Mouse (Mus musculus): ENCODE results near the gene Gtf3c4. TPM values are rescaled to one million over a fixed set of nuclear protein-coding genes. Genes with fewer than 3 reads are reported as not detected.

Gene Gtf3c4
- polyA plus RNA-seq, 1 experiment from 2014 or later = 6.1 TPM

GRCm38 (mm10) chr2:28792931-28793610 is 47.1 kb downstream of the Gtf3c4 start:
- 19% methylated on average over 5 of the region's 6 CpGs for WGBS
- no peak overlapping the region; the same call in 1 of the 2 replicates for H3K9ac ChIP-seq (ENCODE audit: low read length)
- H3K4me2 ChIP-seq (ENCODE audit: low read depth, low read length) = peak overlapping the region; percentile 52
- H3K27ac ChIP-seq (ENCODE audit: low read length) = peak overlapping the region; percentile 29; the same call in 1 of the 2 replicates
- H3K27me3 ChIP-seq (ENCODE audit: control insufficient read depth, insufficient read depth, low read length) = no peaks in the 10 kb centered on the region
- H3K4me1 ChIP-seq (ENCODE audit: control insufficient read depth, insufficient read depth, low read length) = peaks cover 4% of the 10 kb centered on the region; the same call in 1 of the 2 replicates
- no peaks in the 10 kb centered on the region for H3K36me3 ChIP-seq (ENCODE audit: control insufficient read depth, insufficient read depth)
- peak overlapping the region; percentile 15; the same call in 1 of the 2 replicates for H3K4me3 ChIP-seq (ENCODE audit: low read length)
- peak; percentile 80 for ATAC-seq (replicated peaks; ENCODE audit: extremely low read depth, insufficient read depth, low FRiP score)
- no peaks in the 10 kb centered on the region for H3K9me3 ChIP-seq (replicated peaks; ENCODE audit: control insufficient read depth, low read length)

GRCm38 (mm10) chr2:28787067-28787619 is 53.0 kb downstream of the Gtf3c4 start:
- H3K4me1 ChIP-seq (ENCODE audit: control insufficient read depth, insufficient read depth, low read length) = no peaks in the 10 kb centered on the region
- no peaks in the 10 kb centered on the region for H3K27me3 ChIP-seq (ENCODE audit: control insufficient read depth, insufficient read depth, low read length)
- H3K9me3 ChIP-seq (replicated peaks; ENCODE audit: control insufficient read depth, low read length) = no peaks in the 10 kb centered on the region
- H3K27ac ChIP-seq (ENCODE audit: low read length) = no peak overlapping the region
- no peaks in the 10 kb centered on the region for H3K36me3 ChIP-seq (ENCODE audit: control insufficient read depth, insufficient read depth)
- no peak overlapping the region for H3K4me3 ChIP-seq (ENCODE audit: low read length)
- 69% methylated on average over 6 of the region's 6 CpGs for WGBS
- ATAC-seq (replicated peaks; ENCODE audit: extremely low read depth, insufficient read depth, low FRiP score) = no peak
- H3K9ac ChIP-seq (ENCODE audit: low read length) = no peak overlapping the region
- no peak overlapping the region for H3K4me2 ChIP-seq (ENCODE audit: low read depth, low read length)

- 76% methylated on average over 16 of the region's 16 CpGs for WGBS
- Histone ChIP-seq H3K9me3 (replicated peaks; ENCODE audit: control insufficient read depth, low read length) (no peaks in the 10 kb centered on the region), H3K9ac (ENCODE audit: low read length) (no peak overlapping the region), H3K4me1 (ENCODE audit: control insufficient read depth, insufficient read depth, low read length) (no peaks in the 10 kb centered on the region), H3K27me3 (ENCODE audit: control insufficient read depth, insufficient read depth, low read length) (no peaks in the 10 kb centered on the region), H3K4me3 (ENCODE audit: low read length) (no peak overlapping the region), H3K36me3 (ENCODE audit: control insufficient read depth, insufficient read depth) (no peaks in the 10 kb centered on the region), H3K4me2 (ENCODE audit: low read depth, low read length) (no peak overlapping the region), H3K27ac (ENCODE audit: low read length) (no peak overlapping the region)
- no peak for ATAC-seq (replicated peaks; ENCODE audit: extremely low read depth, insufficient read depth, low FRiP score)
These were observed 53.6 kb downstream of the Gtf3c4 start for GRCm38 (mm10) chr2:28786355-28787066.

GRCm38 (mm10) chr2:28781310-28781709 is 58.9 kb downstream of the Gtf3c4 start:
- Histone ChIP-seq H3K9ac (ENCODE audit: low read length) (no peak overlapping the region), H3K27ac (ENCODE audit: low read length) (no peak overlapping the region), H3K4me1 (ENCODE audit: control insufficient read depth, insufficient read depth, low read length) (peaks cover 3% of the 10 kb centered on the region), H3K4me2 (ENCODE audit: low read depth, low read length) (no peak overlapping the region), H3K27me3 (ENCODE audit: control insufficient read depth, insufficient read depth, low read length) (no peaks in the 10 kb centered on the region), H3K9me3 (replicated peaks; ENCODE audit: control insufficient read depth, low read length) (0 out of 2 replicates have a peak, but pooled peaks cover 2% of the 10 kb centered on the region), H3K4me3 (ENCODE audit: low read length) (no peak overlapping the region), H3K36me3 (ENCODE audit: control insufficient read depth, insufficient read depth) (no peaks in the 10 kb centered on the region)
- ATAC-seq (replicated peaks; ENCODE audit: extremely low read depth, insufficient read depth, low FRiP score) = no peak
- WGBS = 89% methylated on average over 4 of the region's 4 CpGs

GRCm38 (mm10) chr2:28780001-28780782 is 60.0 kb downstream of the Gtf3c4 start:
- Histone ChIP-seq H3K9me3 (replicated peaks; ENCODE audit: control insufficient read depth, low read length) (0 out of 2 replicates have a peak, but pooled peaks cover 2% of the 10 kb centered on the region), H3K27ac (ENCODE audit: low read length) (no peak overlapping the region), H3K27me3 (ENCODE audit: control insufficient read depth, insufficient read depth, low read length) (no peaks in the 10 kb centered on the region), H3K36me3 (ENCODE audit: control insufficient read depth, insufficient read depth) (no peaks in the 10 kb centered on the region), H3K4me2 (ENCODE audit: low read depth, low read length) (no peak overlapping the region), H3K4me3 (ENCODE audit: low read length) (no peak overlapping the region), H3K4me1 (ENCODE audit: control insufficient read depth, insufficient read depth, low read length) (peaks cover 7% of the 10 kb centered on the region), H3K9ac (ENCODE audit: low read length) (no peak overlapping the region)
- 76% methylated on average over 16 of the region's 16 CpGs for WGBS
- no peak for ATAC-seq (replicated peaks; ENCODE audit: extremely low read depth, insufficient read depth, low FRiP score)

GRCm38 (mm10) chr2:28776728-28777127 is 63.4 kb downstream of the Gtf3c4 start:
- Histone ChIP-seq H3K27ac (ENCODE audit: low read length) (no peak overlapping the region), H3K36me3 (ENCODE audit: control insufficient read depth, insufficient read depth) (no peaks in the 10 kb centered on the region), H3K9me3 (replicated peaks; ENCODE audit: control insufficient read depth, low read length) (0 out of 2 replicates have a peak, but pooled peaks cover 2% of the 10 kb centered on the region), H3K27me3 (ENCODE audit: control insufficient read depth, insufficient read depth, low read length) (no peaks in the 10 kb centered on the region), H3K4me1 (ENCODE audit: control insufficient read depth, insufficient read depth, low read length) (peaks cover 9% of the 10 kb centered on the region), H3K4me2 (ENCODE audit: low read depth, low read length) (no peak overlapping the region), H3K4me3 (ENCODE audit: low read length) (no peak overlapping the region), H3K9ac (ENCODE audit: low read length) (no peak overlapping the region)
- ATAC-seq (replicated peaks; ENCODE audit: extremely low read depth, insufficient read depth, low FRiP score) = no peak
- 75% methylated on average over 2 of the region's 2 CpGs for WGBS

- Histone ChIP-seq H3K4me3 (ENCODE audit: low read length) (no peak overlapping the region), H3K4me2 (ENCODE audit: low read depth, low read length) (no peak overlapping the region), H3K4me1 (ENCODE audit: control insufficient read depth, insufficient read depth, low read length) (peaks cover 18% of the 10 kb centered on the region), H3K36me3 (ENCODE audit: control insufficient read depth, insufficient read depth) (no peaks in the 10 kb centered on the region), H3K9ac (ENCODE audit: low read length) (no peak overlapping the region), H3K27me3 (ENCODE audit: control insufficient read depth, insufficient read depth, low read length) (no peaks in the 10 kb centered on the region), H3K27ac (ENCODE audit: low read length) (no peak overlapping the region), H3K9me3 (replicated peaks; ENCODE audit: control insufficient read depth, low read length) (no peaks in the 10 kb centered on the region)
- no peak for ATAC-seq (replicated peaks; ENCODE audit: extremely low read depth, insufficient read depth, low FRiP score)
- WGBS = 46% methylated on average over 8 of the region's 8 CpGs
These were observed 66.1 kb downstream of the Gtf3c4 start for GRCm38 (mm10) chr2:28774073-28774472.
